In genomic region chr17:55969560-55969959, GRCm38 (mm10) we compare ENCODE assay signal across 9 mouse cellular contexts. TPM values are rescaled to one million over a fixed set of nuclear protein-coding genes. Genes with fewer than 3 reads are reported as not detected.
DNase-seq lines count a peak whose midpoint lies in the region; ATAC-seq lines count a peak whose summit lies in the region.
"Had no signal": no experiment of that assay in that cellular context is flagged by ENCODE, and none has a peak within 500 bp of the region (broad histone marks: within the 10 kb centered on the region; RNA-seq: fewer than 3 reads in every experiment).

No protein-coding gene starts in this region.

- peaks cover 29% of the 10 kb centered on the region for H3K27me3 ChIP-seq in heart, embryonic 10.5 days (ENCODE audit: insufficient read depth, poor library complexity, severe bottlenecking)
- no peaks in the 10 kb centered on the region for H3K27me3 ChIP-seq in hindbrain, embryonic 13.5 days
- H3K27me3 ChIP-seq in intestine, embryonic 16.5 days (replicated peaks; ENCODE audit: control insufficient read depth, insufficient read depth, low read length), result peaks cover 10% of the 10 kb centered on the region

- H3K4me2 ChIP-seq in hindbrain, embryonic 13.5 days, result peak overlapping the region; percentile 87
- no peak overlapping the region for H3K4me2 ChIP-seq in intestine, embryonic 16.5 days (ENCODE audit: low read depth, low read length)

- no peak for DNase-seq in heart, embryonic 10.5 days (ENCODE audit: low spot score)
- DNase-seq in heart, postnatal 14 days, result no peak
- DNase-seq in brain, embryonic 18.5 days (ENCODE audit: low read depth, low spot score), result peak; percentile 47
- DNase-seq in thymus, postnatal 14 days, result no peak
- DNase-seq in urinary bladder, postnatal 14 days (ENCODE audit: low spot score), result no peak

- peak overlapping the region; percentile 65 for H3K4me3 ChIP-seq in heart, embryonic 10.5 days
- peak overlapping the region; percentile 70 for H3K4me3 ChIP-seq in hindbrain, embryonic 13.5 days
- no peak overlapping the region for H3K4me3 ChIP-seq in intestine, embryonic 16.5 days (ENCODE audit: low read length)

- intact Hi-C loops in heart, postnatal 14 days (cut with DNase I), result no loop called here

- peaks cover 32% of the 10 kb centered on the region for H3K36me3 ChIP-seq in heart, embryonic 10.5 days
- H3K36me3 ChIP-seq in hindbrain, embryonic 13.5 days, result peaks cover 54% of the 10 kb centered on the region
- peaks cover 3% of the 10 kb centered on the region; the same call in 1 of the 2 replicates for H3K36me3 ChIP-seq in intestine, embryonic 16.5 days (ENCODE audit: control insufficient read depth, insufficient read depth, low read length)

- peak overlapping the region; percentile 91 for H3K9ac ChIP-seq in hindbrain, embryonic 13.5 days
- no peak overlapping the region for H3K9ac ChIP-seq in intestine, embryonic 16.5 days (ENCODE audit: low read depth, low read length)

- 42% methylated on average over 14 of the region's 14 CpGs for WGBS in heart, embryonic 10.5 days
- 9% methylated on average over 14 of the region's 14 CpGs for whole genome bisulfite sequencing in hindbrain, embryonic 13.5 days
- 32% methylated on average over 14 of the region's 14 CpGs for WGBS in intestine, embryonic 16.5 days

- H3K27ac ChIP-seq in heart, embryonic 10.5 days, result 0 out of 2 replicates have a peak overlapping the region, but pooled peaks have one; percentile 79
- H3K27ac ChIP-seq in hindbrain, embryonic 13.5 days, result peak overlapping the region; percentile 96
- H3K27ac ChIP-seq in intestine, embryonic 16.5 days (ENCODE audit: low read length), result no peak overlapping the region

- no peaks in the 10 kb centered on the region for H3K9me3 ChIP-seq in heart, embryonic 10.5 days
- H3K9me3 ChIP-seq in hindbrain, embryonic 13.5 days, result no peaks in the 10 kb centered on the region
- H3K9me3 ChIP-seq in intestine, embryonic 16.5 days (ENCODE audit: control insufficient read depth, low read length), result no peaks in the 10 kb centered on the region

- peaks cover 47% of the 10 kb centered on the region for H3K4me1 ChIP-seq in heart, embryonic 10.5 days
- peaks cover 63% of the 10 kb centered on the region for H3K4me1 ChIP-seq in hindbrain, embryonic 13.5 days (replicated peaks)
- peaks cover 17% of the 10 kb centered on the region; the same call in 1 of the 2 replicates for H3K4me1 ChIP-seq in intestine, embryonic 16.5 days (ENCODE audit: control insufficient read depth, insufficient read depth, low read length)

- peak; percentile 57 for ATAC-seq in hindbrain, embryonic 13.5 days (ENCODE audit: low FRiP score)
- peak; percentile 16; the same call in 1 of the 2 replicates for ATAC-seq in megakaryocyte progenitor cell, adult 5-6 weeks (replicated peaks; ENCODE audit: poor library complexity)
- no peak for ATAC-seq in intestine, embryonic 16.5 days

RNA-seq across cellular contexts. Expression of gene Shd, which starts 0.7 kb away (rescaled TPM):
- polyA plus RNA-seq in heart, embryonic 10.5 days (2016; fragmentation: Nextera tagmentation; extraction: Ambion mirVana), result 11.3 and 15.2 TPM in 2 replicates
- total RNA-seq in heart, postnatal 14 days (2021), result 1 to 10 TPM; 1.3 to 3.1 TPM
- 170 and 182 TPM in 2 replicates for polyA plus RNA-seq in hindbrain, embryonic 13.5 days (2015; fragmentation: Nextera tagmentation; extraction: Ambion mirVana)
- total RNA-seq in megakaryocyte progenitor cell, adult 5-6 weeks (2015), result 0.39 and 0.98 TPM in 2 replicates
- total RNA-seq in megakaryocyte progenitor cell, adult 5-6 weeks (2017), result not detected in 2 replicates
- 8.6 and 9.0 TPM in 2 replicates for polyA plus RNA-seq in intestine, embryonic 16.5 days (2015; fragmentation: Nextera tagmentation; extraction: Ambion mirVana)
- total RNA-seq: common myeloid progenitor, adult 5-6 weeks had no signal

RNA-seq across cellular contexts. Expression of gene Yju2, which starts 10.7 kb away (rescaled TPM):
- 20.9 and 24.4 TPM in 2 replicates for polyA plus RNA-seq in heart, embryonic 10.5 days (2016; fragmentation: Nextera tagmentation; extraction: Ambion mirVana)
- total RNA-seq in heart, postnatal 14 days (2021), result 10 to 100 TPM; 10.8 to 12.6 TPM
- 23.2 and 25.2 TPM in 2 replicates for polyA plus RNA-seq in hindbrain, embryonic 13.5 days (2015; fragmentation: Nextera tagmentation; extraction: Ambion mirVana)
- 7.4 and 11.0 TPM in 2 replicates for total RNA-seq in megakaryocyte progenitor cell, adult 5-6 weeks (2015)
- 21.8 and 23.3 TPM in 2 replicates for total RNA-seq in megakaryocyte progenitor cell, adult 5-6 weeks (2017)
- polyA plus RNA-seq in intestine, embryonic 16.5 days (2015; fragmentation: Nextera tagmentation; extraction: Ambion mirVana), result 19.7 and 21.5 TPM in 2 replicates

RNA-seq across cellular contexts. Expression of gene Fsd1, which starts 16.7 kb away (rescaled TPM):
- 8.4 and 23.2 TPM in 2 replicates for polyA plus RNA-seq in heart, embryonic 10.5 days (2016; fragmentation: Nextera tagmentation; extraction: Ambion mirVana)
- total RNA-seq in heart, postnatal 14 days (2021), result under 1 TPM in 1 of 2 experiments, not detected in 1; 0.74 TPM
- polyA plus RNA-seq in hindbrain, embryonic 13.5 days (2015; fragmentation: Nextera tagmentation; extraction: Ambion mirVana), result 159 and 172 TPM in 2 replicates
- not detected in 2 replicates for total RNA-seq in megakaryocyte progenitor cell, adult 5-6 weeks (2015)
- total RNA-seq in megakaryocyte progenitor cell, adult 5-6 weeks (2017), result not detected in 2 replicates
- 8.4 and 9.7 TPM in 2 replicates for polyA plus RNA-seq in intestine, embryonic 16.5 days (2015; fragmentation: Nextera tagmentation; extraction: Ambion mirVana)
- total RNA-seq: common myeloid progenitor, adult 5-6 weeks had no signal

RNA-seq across cellular contexts. Expression of gene Ebi3, which starts 17.1 kb away (rescaled TPM):
- 0.25 and 0.72 TPM in 2 replicates for polyA plus RNA-seq in heart, embryonic 10.5 days (2016; fragmentation: Nextera tagmentation; extraction: Ambion mirVana)
- total RNA-seq in heart, postnatal 14 days (2021), result under 1 TPM; 0.63 to 0.81 TPM
- polyA plus RNA-seq in hindbrain, embryonic 13.5 days (2015; fragmentation: Nextera tagmentation; extraction: Ambion mirVana), result 5.0 and 6.8 TPM in 2 replicates
- total RNA-seq in megakaryocyte progenitor cell, adult 5-6 weeks (2015), result 14.4 and 20.5 TPM in 2 replicates
- total RNA-seq in megakaryocyte progenitor cell, adult 5-6 weeks (2017), result 13.8 and 17.7 TPM in 2 replicates
- 2.6 and 2.9 TPM in 2 replicates for polyA plus RNA-seq in intestine, embryonic 16.5 days (2015; fragmentation: Nextera tagmentation; extraction: Ambion mirVana)

RNA-seq across cellular contexts. Expression of gene Zfp119b, which starts 20.3 kb away (rescaled TPM):
- polyA plus RNA-seq in heart, embryonic 10.5 days (2016; fragmentation: Nextera tagmentation; extraction: Ambion mirVana), result 3.9 TPM in 2 replicates
- 1 to 10 TPM; 3.3 to 4.1 TPM for total RNA-seq in heart, postnatal 14 days (2021)
- polyA plus RNA-seq in hindbrain, embryonic 13.5 days (2015; fragmentation: Nextera tagmentation; extraction: Ambion mirVana), result 8.2 and 8.7 TPM in 2 replicates
- total RNA-seq in megakaryocyte progenitor cell, adult 5-6 weeks (2015), result 3.8 and 5.5 TPM in 2 replicates
- 4.8 and 5.2 TPM in 2 replicates for total RNA-seq in megakaryocyte progenitor cell, adult 5-6 weeks (2017)
- polyA plus RNA-seq in intestine, embryonic 16.5 days (2015; fragmentation: Nextera tagmentation; extraction: Ambion mirVana), result 4.1 and 4.4 TPM in 2 replicates

Comparison
In these comparisons a context has a peak if more than half of its experiments do, and no peak if none do; other contexts are left out.
1. RNA of gene Shd, which starts 0.7 kb away (polyA plus RNA-seq): 170 to 182 TPM in hindbrain, embryonic 13.5 days; 11.3 to 15.2 TPM in heart, embryonic 10.5 days and 8.6 to 9.0 TPM in intestine, embryonic 16.5 days; every median in the first group is over 10 times any median in the second.